Mouse (Mus musculus): ENCODE results near the gene Angel2. TPM values are rescaled to one million over a fixed set of nuclear protein-coding genes. Genes with fewer than 3 reads are reported as not detected.
A peak's percentile ranks its signal among the peaks of the same experiment; 100 is the strongest.

Gene Angel2
- total RNA-seq, 1 experiment from 2014 or later = 45.9 TPM

GRCm38 (mm10) chr1:190974833-190975232, 49.9 kb downstream of the Angel2 start:
- no peak for ATAC-seq (replicated peaks; ENCODE audit: insufficient number of reproducible peaks, low FRiP score, low TSS enrichment, poor library complexity, severe bottlenecking)

GRCm38 (mm10) chr1:190976887-190977573, 52.1 kb downstream of the Angel2 start:
- ATAC-seq (replicated peaks; ENCODE audit: insufficient number of reproducible peaks, low FRiP score, low TSS enrichment, poor library complexity, severe bottlenecking) = no peak

DNA sequence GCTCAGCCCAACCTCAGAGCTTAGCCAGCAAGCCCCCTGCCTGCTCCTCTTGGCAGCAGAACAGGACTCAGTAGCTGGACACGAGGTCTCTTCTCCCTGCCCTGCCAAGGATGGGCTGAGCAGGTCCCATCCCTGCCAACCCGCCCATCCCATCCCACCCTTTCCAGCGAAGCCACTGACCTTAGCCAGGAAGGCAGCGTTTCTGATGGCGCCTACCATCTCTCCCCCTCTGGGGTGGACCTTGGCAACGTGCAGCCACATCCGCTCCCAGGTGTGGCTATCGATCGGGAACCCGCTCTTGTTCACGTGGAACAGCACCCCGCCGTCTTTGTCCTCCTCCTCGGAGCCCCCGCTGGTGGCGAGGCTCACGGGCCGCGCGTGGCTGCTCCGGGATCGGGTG, 53.1 kb downstream of the Angel2 start:
- ATAC-seq (replicated peaks; ENCODE audit: insufficient number of reproducible peaks, low FRiP score, low TSS enrichment, poor library complexity, severe bottlenecking) = no peak

- ATAC-seq (replicated peaks; ENCODE audit: insufficient number of reproducible peaks, low FRiP score, low TSS enrichment, poor library complexity, severe bottlenecking) = no peak
These were observed 53.7 kb downstream of the Angel2 start for GRCm38 (mm10) chr1:190978511-190979073.

GRCm38 (mm10) chr1:190979100-190979563, 54.2 kb downstream of the Angel2 start, which contains the start of gene Vash2:
Vash2 (minus strand) TSS chr1:190979296.
- peak; percentile 45; the same call in 1 of the 2 replicates for ATAC-seq (replicated peaks; ENCODE audit: insufficient number of reproducible peaks, low FRiP score, low TSS enrichment, poor library complexity, severe bottlenecking)

- ATAC-seq (replicated peaks; ENCODE audit: insufficient number of reproducible peaks, low FRiP score, low TSS enrichment, poor library complexity, severe bottlenecking) = no peak
These were observed 55.6 kb downstream of the Angel2 start for GRCm38 (mm10) chr1:190980470-190980869.

GRCm38 (mm10) chr1:190981412-190981811, 56.5 kb downstream of the Angel2 start:
- no peak for ATAC-seq (replicated peaks; ENCODE audit: insufficient number of reproducible peaks, low FRiP score, low TSS enrichment, poor library complexity, severe bottlenecking)

DNA sequence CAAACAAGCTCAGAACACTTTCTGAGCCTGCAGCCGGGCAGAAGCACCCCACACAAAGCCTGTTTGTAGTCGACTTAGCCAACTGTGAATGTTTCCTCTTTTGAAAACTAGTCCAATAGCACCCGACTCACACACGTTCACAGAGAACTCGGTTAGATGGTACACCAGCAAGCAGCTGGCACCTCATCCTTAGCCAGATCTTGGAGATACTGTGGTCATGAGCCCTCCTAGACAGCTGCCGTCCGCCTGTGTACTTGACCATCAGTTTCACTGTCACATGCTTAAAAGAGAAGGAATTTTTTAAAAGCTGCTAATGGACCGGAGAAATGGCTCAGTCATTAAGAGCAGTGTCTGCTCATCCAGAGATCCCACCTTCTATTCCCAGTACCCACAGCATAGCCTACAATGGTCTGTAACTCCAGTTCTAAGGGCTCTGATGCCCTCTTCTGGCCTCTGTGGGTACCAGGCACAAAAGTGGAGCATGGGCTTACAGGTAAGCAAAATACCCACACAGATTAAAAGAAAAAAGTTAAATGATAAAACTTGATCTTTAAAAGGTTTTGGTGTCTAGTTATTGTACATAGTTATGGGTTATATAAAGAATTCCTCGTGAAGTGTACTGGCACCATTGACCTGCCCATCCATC, 64.6 kb downstream of the Angel2 start:
- no peak for ATAC-seq (replicated peaks; ENCODE audit: insufficient number of reproducible peaks, low FRiP score, low TSS enrichment, poor library complexity, severe bottlenecking)

DNA sequence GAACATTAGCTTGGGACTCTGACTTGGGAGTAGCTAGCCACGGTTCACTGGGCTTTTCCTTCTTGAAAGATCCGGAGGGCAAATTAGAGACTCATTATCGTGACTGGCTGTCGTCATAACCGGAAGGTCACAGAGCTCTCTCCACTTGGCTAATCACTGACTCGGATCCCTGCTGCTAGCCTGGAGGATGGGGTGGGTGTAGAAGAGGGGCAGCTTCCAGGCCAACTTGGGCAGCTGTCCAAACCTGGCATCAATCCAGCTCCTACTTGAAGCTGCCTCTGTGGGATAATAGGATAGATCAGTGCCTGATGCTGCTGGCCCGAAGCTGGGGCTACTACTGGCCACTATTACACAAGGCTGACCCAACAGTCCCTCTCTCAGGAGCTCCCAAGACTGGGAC, 70.6 kb downstream of the Angel2 start:
- ATAC-seq (replicated peaks; ENCODE audit: insufficient number of reproducible peaks, low FRiP score, low TSS enrichment, poor library complexity, severe bottlenecking) = no peak

DNA sequence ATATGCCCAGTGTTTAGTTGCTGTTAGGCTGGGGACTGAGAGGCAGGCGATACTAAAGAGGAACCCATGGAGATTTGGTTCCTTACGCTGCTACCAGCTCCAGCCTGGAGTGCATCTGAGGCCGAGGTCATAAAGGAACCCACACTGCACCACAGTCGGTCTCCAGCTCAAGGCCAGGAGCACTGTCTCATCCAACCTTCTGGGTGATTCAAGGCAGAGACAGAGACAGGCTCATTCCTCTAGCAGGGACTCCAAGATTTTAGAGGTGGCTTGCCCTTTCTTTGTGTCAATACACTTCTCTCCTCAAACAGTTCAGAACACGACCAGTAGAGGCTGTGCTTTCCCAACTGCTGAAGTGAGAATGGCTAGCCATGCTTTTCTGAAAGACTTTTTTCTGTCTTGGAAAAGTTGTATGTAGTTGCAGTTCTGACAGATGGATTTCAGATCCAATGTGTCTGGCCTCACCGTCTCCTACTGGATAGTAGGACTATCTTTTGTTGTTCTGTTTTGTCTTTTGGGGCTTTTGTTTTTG, 71.5 kb downstream of the Angel2 start:
- ATAC-seq (replicated peaks; ENCODE audit: insufficient number of reproducible peaks, low FRiP score, low TSS enrichment, poor library complexity, severe bottlenecking) = no peak

Other genes with a start within 250 kb of the Angel2 start
- gene Rps6kc1, start 13.3 kb upstream of the Angel2 start, total RNA-seq (2017) = 14.6 to 18.0 TPM (median 17.6 TPM) in 3 replicates
- 0.64 TPM in 1 of 3 replicates, not detected in the others for gene Vash2, start 54.2 kb downstream of the Angel2 start, total RNA-seq (2017)
- 43.6 to 66.2 TPM (median 54.3 TPM) in 3 replicates for gene Flvcr1, start 101.0 kb downstream of the Angel2 start, total RNA-seq (2017)
- gene Spata45, start 111.5 kb downstream of the Angel2 start, total RNA-seq (2017) = not detected in 3 replicates
- gene Tatdn3, start 137.8 kb downstream of the Angel2 start, total RNA-seq (2017) = 10.0 to 21.2 TPM (median 15.4 TPM) in 3 replicates
- gene Nsl1, start 137.9 kb downstream of the Angel2 start, total RNA-seq (2017) = 1.2 to 3.1 TPM (median 2.9 TPM) in 3 replicates
- gene Batf3, start 172.7 kb downstream of the Angel2 start, total RNA-seq (2017) = 1.6 to 2.5 TPM (median 2.3 TPM) in 3 replicates
- 0.21 to 3.1 TPM (median 1.3 TPM) in 3 replicates for gene Fam71a, start 239.7 kb downstream of the Angel2 start, total RNA-seq (2017)